Mouse (Mus musculus) erythroblast, embryonic 14.5 days (primary cell): ENCODE measurements around the gene Csk.

ENCODE experiments used
- GATA1 ChIP-seq: IDR thresholded peaks from 2 replicates; pipeline ENCODE4 v1.6.1; 2012; ENCODE audit warnings: low read length, inconsistent platforms, mixed read lengths
- TAL1 ChIP-seq: IDR thresholded peaks from 3 replicates; pipeline ENCODE4 v1.6.1; 2012; ENCODE audit warnings: low read length, inconsistent platforms, mixed read lengths

- TF ChIP-seq TAL1 (no peak), GATA1 (no peak)
These were observed 30.1 kb upstream of the Csk start, which contains the start of gene Cyp1a2 for GRCm38 (mm10) chr9:57683520-57683919.
